Mouse (Mus musculus) lung, embryonic 15.5 days (tissue): ENCODE data around the gene Galnt2. TPM values are rescaled to one million over a fixed set of nuclear protein-coding genes. Genes with fewer than 3 reads are reported as not detected.

Experiments used
- ATAC-seq: fragments of 200-750 bp; cut with Nextera tagmentation; 2 replicates; pipeline ENCODE4 v1.8.0; 2017; ENCODE audit warnings: moderate number of reproducible peaks, borderline replicate concordance; ENCODE audit not compliant: low FRiP score, low TSS enrichment; ENCODE audit errors: extremely low read depth
- H3K27ac ChIP-seq: fragments of 300-500 bp; sonication (generic); 2 replicates; pipeline ENCODE4 v1.5.1; 2015; ENCODE audit warnings: moderate library complexity, mild to moderate bottlenecking, inconsistent platforms
- H3K27me3 ChIP-seq: fragments of 300-500 bp; sonication (generic); 2 replicates; pipeline ENCODE4 v1.6.1; 2015; ENCODE audit warnings: inconsistent platforms
- H3K36me3 ChIP-seq: fragments of 300-500 bp; sonication (generic); 2 replicates; pipeline ENCODE4 v1.6.1; 2015; ENCODE audit warnings: inconsistent platforms
- H3K4me1 ChIP-seq: fragments of 300-500 bp; sonication (generic); 2 replicates; pipeline ENCODE4 v1.6.1; 2015; ENCODE audit warnings: inconsistent platforms
- H3K4me2 ChIP-seq: fragments of 300-500 bp; sonication (generic); 2 replicates; pipeline ENCODE4 v1.6.1; 2015; ENCODE audit warnings: inconsistent platforms, mild to moderate bottlenecking, moderate library complexity
- H3K4me3 ChIP-seq: fragments of 300-500 bp; sonication (generic); 2 replicates; pipeline ENCODE4 v1.5.1; 2015; ENCODE audit warnings: mild to moderate bottlenecking, inconsistent platforms
- H3K9ac ChIP-seq: fragments of 300-500 bp; sonication (generic); 2 replicates; pipeline ENCODE4 v1.6.1; 2015; ENCODE audit warnings: inconsistent platforms
- H3K9me3 ChIP-seq: fragments of 300-500 bp; sonication (generic); 2 replicates; pipeline ENCODE4 v1.6.1; 2016; ENCODE audit warnings: inconsistent platforms
- WGBS: fragments of 180-500 bp; shearing (Covaris S2); methylation state at CpG from one replicate; pipeline ENCODE4 v1.1.7; 2015; 5-methylcytosine and 5-hydroxymethylcytosine counted together
- polyA plus RNA-seq: library from polyadenylated mRNA; unstranded; fragments of >200 nt; fragmentation: Nextera tagmentation; extraction: Ambion mirVana; gene quantifications from 2 replicates; pipeline ENCODE4 v1.2.1, GENCODE M21; 2015

Gene Galnt2
- polyA plus RNA-seq, 1 experiment from 2014 or later, result 55.3 TPM

- WGBS, result 36% methylated on average over 8 of the region's 8 CpGs
- Histone ChIP-seq H3K4me3 (no peak overlapping the region), H3K27me3 (no peaks in the 10 kb centered on the region), H3K4me2 (no peak overlapping the region), H3K4me1 (peaks cover 55% of the 10 kb centered on the region), H3K27ac (peak overlapping the region; percentile 61), H3K36me3 (no peaks in the 10 kb centered on the region), H3K9me3 (no peaks in the 10 kb centered on the region), H3K9ac (no peak overlapping the region)
- ATAC-seq, result no peak
These were observed 86.0 kb downstream of the Galnt2 start for GRCm38 (mm10) chr8:124317191-124317682.

DNA sequence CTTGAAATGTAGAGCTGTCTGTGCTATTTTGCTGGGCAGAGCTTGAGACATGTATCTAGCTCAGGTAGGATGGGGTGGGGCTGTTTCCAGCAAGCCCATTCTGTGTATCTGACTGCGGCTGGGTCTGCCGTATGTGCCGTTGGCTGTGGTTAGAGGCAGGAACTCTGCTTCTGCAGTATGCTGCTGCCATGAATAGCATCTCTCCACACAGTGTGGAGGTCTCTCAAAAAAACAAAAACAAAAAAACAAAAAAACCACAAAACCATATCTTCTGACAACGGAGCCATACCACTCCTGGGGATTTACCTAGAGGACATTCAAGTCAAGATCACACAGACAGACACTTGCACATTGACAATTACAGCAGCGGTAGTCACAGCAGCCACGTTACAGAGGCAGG, 86.6 kb downstream of the Galnt2 start:
- peaks cover 55% of the 10 kb centered on the region for H3K4me1 ChIP-seq
- ATAC-seq, result no peak
- no peak overlapping the region for H3K4me3 ChIP-seq
- no peaks in the 10 kb centered on the region for H3K36me3 ChIP-seq
- no peak overlapping the region for H3K9ac ChIP-seq
- H3K4me2 ChIP-seq, result no peak overlapping the region
- no peaks in the 10 kb centered on the region for H3K27me3 ChIP-seq
- no peak overlapping the region for H3K27ac ChIP-seq
- WGBS, result 81% methylated on average over 6 of the region's 6 CpGs
- H3K9me3 ChIP-seq, result no peaks in the 10 kb centered on the region

- Histone ChIP-seq H3K4me2 (no peak overlapping the region), H3K9me3 (no peaks in the 10 kb centered on the region), H3K9ac (no peak overlapping the region), H3K4me1 (peaks cover 57% of the 10 kb centered on the region), H3K36me3 (no peaks in the 10 kb centered on the region; the same call in 1 of the 2 replicates), H3K27me3 (no peaks in the 10 kb centered on the region), H3K27ac (peak overlapping the region; percentile 11; the same call in 1 of the 2 replicates), H3K4me3 (no peak overlapping the region)
- ATAC-seq, result peak; percentile 40; the same call in 1 of the 2 replicates
- WGBS, result 58% methylated on average over 11 of the region's 11 CpGs
These were observed 87.6 kb downstream of the Galnt2 start for GRCm38 (mm10) chr8:124318612-124319315.

DNA sequence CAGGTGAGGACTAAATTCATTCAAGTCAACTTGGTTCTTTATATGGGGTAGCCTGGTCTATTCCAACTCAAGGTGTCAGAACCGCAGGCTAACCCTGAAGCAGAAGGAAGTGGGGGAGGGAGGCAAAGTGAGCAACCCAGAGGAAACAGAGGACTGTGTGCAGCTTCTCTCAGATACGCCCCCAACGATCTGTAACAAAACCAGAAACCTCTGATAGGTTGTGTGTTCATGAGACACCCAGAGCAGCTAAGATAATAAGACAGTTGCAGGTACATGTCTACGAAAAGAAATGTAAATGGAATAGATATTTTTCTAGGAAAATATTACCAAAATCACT, 88.1 kb downstream of the Galnt2 start:
- no peak overlapping the region for H3K4me3 ChIP-seq
- ATAC-seq, result no peak
- no peak overlapping the region for H3K4me2 ChIP-seq
- peaks cover 5% of the 10 kb centered on the region; the same call in 1 of the 2 replicates for H3K36me3 ChIP-seq
- H3K9ac ChIP-seq, result no peak overlapping the region
- H3K27me3 ChIP-seq, result no peaks in the 10 kb centered on the region
- no peaks in the 10 kb centered on the region for H3K9me3 ChIP-seq
- 86% methylated on average over 4 of the region's 4 CpGs for WGBS
- peaks cover 52% of the 10 kb centered on the region for H3K4me1 ChIP-seq
- H3K27ac ChIP-seq, result no peak overlapping the region; the same call in 1 of the 2 replicates

DNA sequence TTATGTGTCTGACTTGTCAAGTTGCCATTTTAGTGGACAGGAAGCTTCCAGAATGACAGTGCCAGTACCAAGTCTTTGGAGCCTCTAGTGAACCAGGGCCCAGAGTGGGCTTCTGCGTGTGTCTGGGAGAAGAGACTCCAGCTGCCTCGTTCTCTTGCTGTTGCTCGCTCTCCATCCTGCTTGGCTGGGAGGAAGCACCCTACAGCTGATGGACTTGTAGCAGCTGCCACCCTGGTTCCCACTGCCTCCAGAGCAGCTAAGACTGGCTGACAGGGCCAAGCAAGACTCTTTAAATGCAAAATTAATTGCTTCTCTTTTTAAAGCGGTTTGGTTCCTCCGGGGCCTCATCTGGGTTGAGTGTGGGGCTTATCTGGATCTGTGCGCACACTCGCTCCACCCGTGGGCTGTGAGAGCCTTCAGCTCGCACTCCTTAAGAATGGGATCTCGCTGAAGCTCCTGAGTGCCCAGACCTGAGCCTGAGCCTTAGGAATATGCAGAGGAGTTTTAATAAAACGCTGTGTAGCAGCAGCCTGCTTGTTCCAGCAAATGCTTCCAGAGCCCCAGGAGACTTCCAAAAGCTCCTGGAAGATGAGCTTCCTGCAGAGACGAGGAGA, 90.1 kb downstream of the Galnt2 start:
- no peak overlapping the region for H3K4me2 ChIP-seq
- no peak for ATAC-seq
- WGBS, result 38% methylated on average over 12 of the region's 12 CpGs
- no peaks in the 10 kb centered on the region for H3K27me3 ChIP-seq
- H3K9ac ChIP-seq, result no peak overlapping the region
- H3K27ac ChIP-seq, result no peak overlapping the region
- peaks cover 15% of the 10 kb centered on the region; the same call in 1 of the 2 replicates for H3K36me3 ChIP-seq
- H3K9me3 ChIP-seq, result no peaks in the 10 kb centered on the region
- no peak overlapping the region for H3K4me3 ChIP-seq
- H3K4me1 ChIP-seq, result peaks cover 39% of the 10 kb centered on the region

GRCm38 (mm10) chr8:124323356-124323755, 92.2 kb downstream of the Galnt2 start:
- Histone ChIP-seq H3K27ac (no peak overlapping the region), H3K27me3 (no peaks in the 10 kb centered on the region), H3K9me3 (no peaks in the 10 kb centered on the region), H3K4me3 (no peak overlapping the region), H3K36me3 (peaks cover 17% of the 10 kb centered on the region; the same call in 1 of the 2 replicates), H3K4me2 (no peak overlapping the region), H3K4me1 (peaks cover 23% of the 10 kb centered on the region), H3K9ac (no peak overlapping the region)
- ATAC-seq, result no peak
- WGBS, result 73% methylated on average over 14 of the region's 14 CpGs

GRCm38 (mm10) chr8:124328259-124328658, 97.1 kb downstream of the Galnt2 start:
- WGBS, result 68% methylated on average over 7 of the region's 7 CpGs
- Histone ChIP-seq H3K9me3 (no peaks in the 10 kb centered on the region), H3K4me1 (no peaks in the 10 kb centered on the region), H3K36me3 (peaks cover 20% of the 10 kb centered on the region; the same call in 1 of the 2 replicates), H3K4me2 (no peak overlapping the region), H3K27me3 (no peaks in the 10 kb centered on the region), H3K27ac (no peak overlapping the region), H3K9ac (no peak overlapping the region), H3K4me3 (no peak overlapping the region)
- no peak for ATAC-seq

- Histone ChIP-seq H3K4me3 (no peak overlapping the region), H3K9ac (no peak overlapping the region), H3K36me3 (peaks cover 17% of the 10 kb centered on the region; the same call in 1 of the 2 replicates), H3K27ac (no peak overlapping the region), H3K4me1 (no peaks in the 10 kb centered on the region), H3K4me2 (no peak overlapping the region), H3K9me3 (no peaks in the 10 kb centered on the region), H3K27me3 (no peaks in the 10 kb centered on the region)
- no peak for ATAC-seq
- WGBS, result 73% methylated on average over 10 of the region's 10 CpGs
These were observed 98.5 kb downstream of the Galnt2 start for GRCm38 (mm10) chr8:124329690-124330089.

DNA sequence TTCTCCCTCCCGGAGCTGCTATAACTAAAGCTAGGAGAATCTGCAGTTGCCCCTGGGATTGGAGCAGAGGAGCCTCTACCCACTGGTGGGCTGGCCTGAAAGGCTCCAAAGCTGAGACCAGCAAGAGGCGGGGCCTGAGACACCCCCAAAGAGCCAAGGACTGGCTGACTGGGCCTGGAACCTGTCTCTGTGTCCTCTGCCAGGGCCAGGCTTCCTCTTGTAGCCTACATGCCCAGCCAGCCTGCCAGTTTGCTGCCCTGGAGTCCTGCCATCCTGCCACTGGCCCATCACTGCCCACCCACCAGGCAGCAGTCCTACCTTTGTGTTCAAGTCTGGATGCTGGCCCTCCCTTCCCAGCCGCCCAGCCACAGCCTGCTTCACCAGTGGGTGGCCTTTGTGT, 99.2 kb downstream of the Galnt2 start:
- Histone ChIP-seq H3K36me3 (peaks cover 23% of the 10 kb centered on the region; the same call in 1 of the 2 replicates), H3K4me2 (no peak overlapping the region), H3K4me1 (no peaks in the 10 kb centered on the region), H3K9me3 (no peaks in the 10 kb centered on the region), H3K27me3 (no peaks in the 10 kb centered on the region), H3K4me3 (no peak overlapping the region), H3K9ac (no peak overlapping the region), H3K27ac (no peak overlapping the region)
- ATAC-seq, result no peak
- 76% methylated on average over 2 of the region's 3 CpGs for WGBS

GRCm38 (mm10) chr8:124331094-124331493, 99.9 kb downstream of the Galnt2 start:
- H3K4me2 ChIP-seq, result no peak overlapping the region
- H3K4me3 ChIP-seq, result no peak overlapping the region
- H3K27me3 ChIP-seq, result no peaks in the 10 kb centered on the region
- H3K4me1 ChIP-seq, result no peaks in the 10 kb centered on the region
- peaks cover 20% of the 10 kb centered on the region; the same call in 1 of the 2 replicates for H3K36me3 ChIP-seq
- H3K27ac ChIP-seq, result no peak overlapping the region
- WGBS, result 91% methylated on average over 3 of the region's 3 CpGs
- no peak overlapping the region for H3K9ac ChIP-seq
- H3K9me3 ChIP-seq, result no peaks in the 10 kb centered on the region
- ATAC-seq, result no peak

DNA sequence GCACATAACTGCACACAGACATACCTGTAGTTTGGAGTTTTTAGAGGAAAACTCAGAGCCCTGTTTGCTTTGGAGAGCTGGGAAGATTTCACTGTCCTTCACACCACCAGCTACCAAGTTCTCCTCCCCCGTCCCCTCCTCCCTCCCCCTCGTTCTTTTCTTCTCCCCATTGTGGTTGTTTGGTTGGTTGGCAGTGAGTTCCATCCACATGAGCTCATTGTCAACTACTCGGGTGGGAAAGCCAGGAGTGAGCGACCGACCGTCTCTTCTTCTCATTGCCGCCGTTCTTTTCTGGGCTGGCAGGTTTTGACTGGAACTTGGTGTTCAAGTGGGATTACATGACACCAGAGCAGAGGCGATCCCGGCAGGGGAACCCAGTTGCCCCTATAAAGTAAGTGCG, 100.5 kb downstream of the Galnt2 start:
- ATAC-seq, result no peak
- H3K4me1 ChIP-seq, result no peaks in the 10 kb centered on the region
- H3K27me3 ChIP-seq, result no peaks in the 10 kb centered on the region
- H3K4me2 ChIP-seq, result no peak overlapping the region
- no peak overlapping the region for H3K4me3 ChIP-seq
- H3K27ac ChIP-seq, result no peak overlapping the region
- 73% methylated on average over 11 of the region's 11 CpGs for WGBS
- no peaks in the 10 kb centered on the region for H3K9me3 ChIP-seq
- H3K9ac ChIP-seq, result no peak overlapping the region
- H3K36me3 ChIP-seq, result peaks cover 24% of the 10 kb centered on the region; the same call in 1 of the 2 replicates

DNA sequence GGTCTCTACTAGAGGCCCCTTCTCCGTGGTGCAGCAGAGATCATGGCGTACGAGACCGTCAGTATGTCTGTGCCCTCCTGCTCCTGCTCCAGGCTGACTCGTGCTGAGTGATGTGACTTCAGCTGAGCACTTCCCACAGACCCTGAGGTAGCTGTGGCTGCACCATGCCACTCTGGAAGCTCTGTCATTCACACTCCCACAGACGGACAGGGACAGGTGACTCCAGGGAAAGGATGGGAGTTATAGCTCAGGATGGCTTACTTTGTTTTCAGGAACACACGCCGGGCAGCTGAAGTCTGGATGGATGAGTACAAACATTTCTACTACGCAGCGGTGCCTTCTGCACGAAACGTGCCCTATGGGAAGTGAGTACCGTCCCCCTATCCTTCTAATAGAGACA, 105.1 kb downstream of the Galnt2 start:
- no peak overlapping the region for H3K4me3 ChIP-seq
- WGBS, result 93% methylated on average over 13 of the region's 13 CpGs
- H3K27ac ChIP-seq, result no peak overlapping the region
- H3K4me1 ChIP-seq, result no peaks in the 10 kb centered on the region
- H3K9me3 ChIP-seq, result no peaks in the 10 kb centered on the region
- no peaks in the 10 kb centered on the region for H3K27me3 ChIP-seq
- peaks cover 22% of the 10 kb centered on the region; the same call in 1 of the 2 replicates for H3K36me3 ChIP-seq
- no peak overlapping the region for H3K4me2 ChIP-seq
- no peak for ATAC-seq
- no peak overlapping the region for H3K9ac ChIP-seq
